Mouse (Mus musculus): ENCODE measurements around the gene Cdk5rap3. TPM values are rescaled to one million over a fixed set of nuclear protein-coding genes. Genes with fewer than 3 reads are reported as not detected.

Cdk5rap3 gene
- total and polyA plus RNA-seq, 3 experiments: 31.7 to 63.6 (median 59.3) TPM

- no peak for DNase-seq (ENCODE audit: low spot score)
- no peak for ATAC-seq (ENCODE audit: extremely low read depth, insufficient number of reproducible peaks, low FRiP score, poor library complexity, severe bottlenecking)
- no peak for TF ChIP-seq GATA2 (IDR thresholded peaks at IDR 0.05; ENCODE audit: borderline replicate concordance, low read depth, low read length)
- no peak for TF ChIP-seq GATA1 (IDR thresholded peaks at IDR 0.05; ENCODE audit: borderline replicate concordance, low read length)
- TF ChIP-seq CTCF (IDR thresholded peaks at IDR 0.05; ENCODE audit: low read depth, low read length): no peak
- TF ChIP-seq TAL1 (conservative IDR thresholded peaks at IDR 0.05; ENCODE audit: low read depth, low read length): no peak
- TF ChIP-seq POLR2AphosphoS5 (IDR thresholded peaks at IDR 0.05; ENCODE audit: insufficient replicate concordance, low read depth, low read length): no peak
- Histone ChIP-seq H3K27me3 (ENCODE audit: insufficient read depth, low read length) (peaks cover 69% of the 10 kb centered on the region), H3K4me1 (ENCODE audit: insufficient read depth, low read depth, low read length) (peaks cover 3% of the 10 kb centered on the region; the same call in 1 of the 2 replicates), H3K9me3 (replicated peaks) (no peaks in the 10 kb centered on the region), H3K4me3 (ENCODE audit: low read depth, low read length) (no peak overlapping the region), H3K36me3 (replicated peaks) (no peaks in the 10 kb centered on the region)
These were observed 37.6 kb downstream of the Cdk5rap3 start for GRCm38 (mm10) chr11:96878715-96879114.

- no peak overlapping the region for H3K4me3 ChIP-seq (ENCODE audit: low read depth, low read length)
- ATAC-seq (ENCODE audit: extremely low read depth, insufficient number of reproducible peaks, low FRiP score, poor library complexity, severe bottlenecking) (no peak), DNase-seq (ENCODE audit: low spot score) (no peak)
- peaks cover 3% of the 10 kb centered on the region; the same call in 1 of the 2 replicates for H3K4me1 ChIP-seq (ENCODE audit: insufficient read depth, low read depth, low read length)
- H3K36me3 ChIP-seq (replicated peaks): no peaks in the 10 kb centered on the region
- TF ChIP-seq TAL1 (conservative IDR thresholded peaks at IDR 0.05; ENCODE audit: low read depth, low read length) (no peak), GATA1 (IDR thresholded peaks at IDR 0.05; ENCODE audit: borderline replicate concordance, low read length) (no peak), GATA2 (IDR thresholded peaks at IDR 0.05; ENCODE audit: borderline replicate concordance, low read depth, low read length) (no peak)
- H3K9me3 ChIP-seq (replicated peaks): no peaks in the 10 kb centered on the region
- H3K27me3 ChIP-seq (ENCODE audit: insufficient read depth, low read length): peaks cover 73% of the 10 kb centered on the region
These were observed 39.2 kb downstream of the Cdk5rap3 start for GRCm38 (mm10) chr11:96877071-96877470.

- Histone ChIP-seq H3K36me3 (replicated peaks) (no peaks in the 10 kb centered on the region), H3K4me3 (ENCODE audit: low read depth, low read length) (no peak overlapping the region), H3K4me1 (ENCODE audit: insufficient read depth, low read depth, low read length) (peaks cover 3% of the 10 kb centered on the region; the same call in 1 of the 2 replicates), H3K9me3 (replicated peaks) (no peaks in the 10 kb centered on the region), H3K27me3 (ENCODE audit: insufficient read depth, low read length) (peaks cover 77% of the 10 kb centered on the region)
- ATAC-seq (ENCODE audit: extremely low read depth, insufficient number of reproducible peaks, low FRiP score, poor library complexity, severe bottlenecking) (no peak), DNase-seq (ENCODE audit: low spot score) (no peak)
- TF ChIP-seq TAL1 (conservative IDR thresholded peaks at IDR 0.05; ENCODE audit: low read depth, low read length) (no peak), CTCF (IDR thresholded peaks at IDR 0.05; ENCODE audit: low read depth, low read length) (no peak), GATA2 (IDR thresholded peaks at IDR 0.05; ENCODE audit: borderline replicate concordance, low read depth, low read length) (no peak), GATA1 (IDR thresholded peaks at IDR 0.05; ENCODE audit: borderline replicate concordance, low read length) (no peak), POLR2AphosphoS5 (IDR thresholded peaks at IDR 0.05; ENCODE audit: insufficient replicate concordance, low read depth, low read length) (no peak)
These were observed 39.8 kb downstream of the Cdk5rap3 start for GRCm38 (mm10) chr11:96876300-96877040.

- Histone ChIP-seq H3K36me3 (replicated peaks) (no peaks in the 10 kb centered on the region), H3K4me3 (ENCODE audit: low read depth, low read length) (peak overlapping the region; percentile 46; the same call in 1 of the 2 replicates), H3K4me1 (ENCODE audit: insufficient read depth, low read depth, low read length) (peaks cover 3% of the 10 kb centered on the region; the same call in 1 of the 2 replicates), H3K27me3 (ENCODE audit: insufficient read depth, low read length) (peaks cover 77% of the 10 kb centered on the region), H3K9me3 (replicated peaks) (no peaks in the 10 kb centered on the region)
- TF ChIP-seq GATA2 (IDR thresholded peaks at IDR 0.05; ENCODE audit: borderline replicate concordance, low read depth, low read length) (no peak), CTCF (IDR thresholded peaks at IDR 0.05; ENCODE audit: low read depth, low read length) (no peak)
- DNase-seq (ENCODE audit: low spot score): peak; percentile 21
- ATAC-seq (ENCODE audit: extremely low read depth, insufficient number of reproducible peaks, low FRiP score, poor library complexity, severe bottlenecking): no peak
These were observed 40.6 kb downstream of the Cdk5rap3 start for GRCm38 (mm10) chr11:96875745-96876144.

- ATAC-seq (ENCODE audit: extremely low read depth, insufficient number of reproducible peaks, low FRiP score, poor library complexity, severe bottlenecking): no peak
- Histone ChIP-seq H3K4me3 (ENCODE audit: low read depth, low read length) (no peak overlapping the region), H3K27me3 (ENCODE audit: insufficient read depth, low read length) (peaks cover 78% of the 10 kb centered on the region), H3K9me3 (replicated peaks) (no peaks in the 10 kb centered on the region), H3K4me1 (ENCODE audit: insufficient read depth, low read depth, low read length) (peaks cover 3% of the 10 kb centered on the region; the same call in 1 of the 2 replicates), H3K36me3 (replicated peaks) (no peaks in the 10 kb centered on the region)
- no peak for TF ChIP-seq TAL1 (conservative IDR thresholded peaks at IDR 0.05; ENCODE audit: low read depth, low read length)
- TF ChIP-seq GATA1 (IDR thresholded peaks at IDR 0.05; ENCODE audit: borderline replicate concordance, low read length): no peak
- TF ChIP-seq GATA2 (IDR thresholded peaks at IDR 0.05; ENCODE audit: borderline replicate concordance, low read depth, low read length): no peak
- TF ChIP-seq CTCF (IDR thresholded peaks at IDR 0.05; ENCODE audit: low read depth, low read length): no peak
- TF ChIP-seq POLR2AphosphoS5 (IDR thresholded peaks at IDR 0.05; ENCODE audit: insufficient replicate concordance, low read depth, low read length): no peak
- no peak for DNase-seq (ENCODE audit: low spot score)
These were observed 41.0 kb downstream of the Cdk5rap3 start for GRCm38 (mm10) chr11:96875270-96875669.

- Histone ChIP-seq H3K36me3 (replicated peaks) (no peaks in the 10 kb centered on the region), H3K4me3 (ENCODE audit: low read depth, low read length) (no peak overlapping the region), H3K4me1 (ENCODE audit: insufficient read depth, low read depth, low read length) (peaks cover 3% of the 10 kb centered on the region; the same call in 1 of the 2 replicates), H3K27me3 (ENCODE audit: insufficient read depth, low read length) (peaks cover 74% of the 10 kb centered on the region), H3K9me3 (replicated peaks) (no peaks in the 10 kb centered on the region)
- DNase-seq (ENCODE audit: low spot score) (no peak), ATAC-seq (ENCODE audit: extremely low read depth, insufficient number of reproducible peaks, low FRiP score, poor library complexity, severe bottlenecking) (no peak)
- TF ChIP-seq GATA2 (IDR thresholded peaks at IDR 0.05; ENCODE audit: borderline replicate concordance, low read depth, low read length) (no peak), TAL1 (conservative IDR thresholded peaks at IDR 0.05; ENCODE audit: low read depth, low read length) (no peak), GATA1 (IDR thresholded peaks at IDR 0.05; ENCODE audit: borderline replicate concordance, low read length) (no peak), POLR2AphosphoS5 (IDR thresholded peaks at IDR 0.05; ENCODE audit: insufficient replicate concordance, low read depth, low read length) (no peak), CTCF (IDR thresholded peaks at IDR 0.05; ENCODE audit: low read depth, low read length) (no peak)
These were observed 42.6 kb downstream of the Cdk5rap3 start for GRCm38 (mm10) chr11:96873601-96874140.
